Mouse (Mus musculus): ENCODE measurements around the gene Eif3c. TPM values are rescaled to one million over a fixed set of nuclear protein-coding genes. Genes with fewer than 3 reads are reported as not detected.

Eif3c gene
- total and polyA plus RNA-seq, 3 experiments, result 233 to 819 (median 404) TPM

GRCm38 (mm10) chr7:126502023-126502741 lies 64.0 kb downstream of the Eif3c start (continued):
- TF ChIP-seq TBP (IDR thresholded peaks at IDR 0.05; ENCODE audit: low read depth, low read length) (peak; percentile 75), ELF1 (IDR thresholded peaks at IDR 0.05; ENCODE audit: low read depth, low read length) (peak; percentile 80), GABPA (IDR thresholded peaks at IDR 0.05; ENCODE audit: low read depth, low read length) (no peak), NELFE (IDR thresholded peaks at IDR 0.05; ENCODE audit: low read depth, low read length) (peak; percentile 58), BHLHE40 (IDR thresholded peaks at IDR 0.05; ENCODE audit: borderline replicate concordance, low read depth, low read length) (no peak), RAD21 (IDR thresholded peaks at IDR 0.05; ENCODE audit: low read depth, low read length) (no peak), NRF1 (IDR thresholded peaks at IDR 0.05; ENCODE audit: insufficient read depth, low read depth, low read length, poor library complexity, severe bottlenecking) (peak; percentile 81)

- H3K27me3 ChIP-seq (ENCODE audit: control insufficient read depth in 1 of 2, insufficient read depth in 2 of 2, low read length in 2 of 2), result no peaks in the 10 kb centered on the region
- H3K9me3 ChIP-seq (replicated peaks; ENCODE audit: insufficient read depth, low read length), result no peaks in the 10 kb centered on the region
- peaks cover 4 to 12% of the 10 kb centered on the region in 2 experiments; a peak in 3 of 4 replicates for H3K4me1 ChIP-seq (ENCODE audit: control insufficient read depth in 1 of 2, insufficient read depth in 2 of 2, low read length in 2 of 2)
- TF ChIP-seq ZKSCAN1 (IDR thresholded peaks at IDR 0.05; ENCODE audit: low read depth, low read length) (no peak), POLR2A (IDR thresholded peaks at IDR 0.05; ENCODE audit: control insufficient read depth in 1 of 2, insufficient read depth in 1 of 2, low read depth in 1 of 2, low read length in 2 of 2, poor library complexity in 1 of 2) (no peak; a peak in 1 of 4 replicates), SIN3A (IDR thresholded peaks at IDR 0.05; ENCODE audit: low read length) (peak; percentile 67), JUND (IDR thresholded peaks at IDR 0.05; ENCODE audit: low read depth, low read length) (no peak), USF2 (IDR thresholded peaks at IDR 0.05; ENCODE audit: borderline replicate concordance in 1 of 2, insufficient read depth in 1 of 2, low read depth in 1 of 2, low read length in 2 of 2) (no peak), MAX (IDR thresholded peaks at IDR 0.05; ENCODE audit: low read length) (peak; percentile 29; the same call in 1 of the 2 replicates), MAFK (IDR thresholded peaks at IDR 0.05; ENCODE audit: borderline replicate concordance, low read depth, low read length) (0 out of 2 replicates have a peak, but pooled peaks have one; percentile 14), ETS1 (IDR thresholded peaks at IDR 0.05; ENCODE audit: low read depth, low read length) (no peak), TCF12 (IDR thresholded peaks at IDR 0.05; ENCODE audit: low read depth, low read length) (0 out of 2 replicates have a peak, but pooled peaks have one; percentile 44), RCOR1 (IDR thresholded peaks at IDR 0.05; ENCODE audit: low read depth, low read length) (no peak; the same call in 1 of the 2 replicates), KAT2A (conservative IDR thresholded peaks at IDR 0.05; ENCODE audit: low read depth, low read length) (no peak), E2F4 (IDR thresholded peaks at IDR 0.05; ENCODE audit: borderline replicate concordance, low read depth, low read length) (no peak), HCFC1 (IDR thresholded peaks at IDR 0.05; ENCODE audit: low read depth, low read length) (no peak; the same call in 1 of the 2 replicates), MXI1 (IDR thresholded peaks at IDR 0.05; ENCODE audit: low read depth, low read length) (peak; percentile 72), MYC (IDR thresholded peaks at IDR 0.05; ENCODE audit: low read depth, low read length) (0 out of 2 replicates have a peak, but pooled peaks have one; percentile 17), POLR2AphosphoS2 (IDR thresholded peaks at IDR 0.05; ENCODE audit: low read length) (no peak; the same call in 1 of the 2 replicates), EP300 (IDR thresholded peaks at IDR 0.05; ENCODE audit: low read depth in 1 of 2, low read length in 2 of 2) (peak in 1 of 2 experiments; percentile 45; a peak in 2 of 4 replicates), CHD1 (IDR thresholded peaks at IDR 0.05; ENCODE audit: low read depth, low read length) (no peak), GABPA (IDR thresholded peaks at IDR 0.05; ENCODE audit: low read depth, low read length) (no peak), GATA1 (IDR thresholded peaks at IDR 0.05; ENCODE audit: low read depth, low read length) (no peak), MAZ (IDR thresholded peaks at IDR 0.05; ENCODE audit: low read depth, low read length) (no peak; the same call in 1 of the 2 replicates), ELF1 (IDR thresholded peaks at IDR 0.05; ENCODE audit: low read depth, low read length) (no peak), NELFE (IDR thresholded peaks at IDR 0.05; ENCODE audit: low read depth, low read length) (peak; percentile 58)
- peaks cover 42% of the 10 kb centered on the region for H3K79me2 ChIP-seq (ENCODE audit: control insufficient read depth, insufficient read depth, low read length, poor library complexity)
- peak overlapping the region; percentile 77 to 94 for H3K4me3 ChIP-seq (ENCODE audit: control insufficient read depth in 1 of 2, insufficient read depth in 1 of 2, low read depth in 2 of 2, low read length in 2 of 2)
- H3K36me3 ChIP-seq (ENCODE audit: control insufficient read depth in 1 of 2, insufficient read depth in 2 of 2, low read length in 2 of 2), result peaks cover 35 to 37% of the 10 kb centered on the region in 2 experiments
- DNase-seq (ENCODE audit: low read depth, low spot score), result no peak
- H3K27ac ChIP-seq (ENCODE audit: control insufficient read depth, low read depth, low read length), result peak overlapping the region; percentile 94
- H3K9ac ChIP-seq (ENCODE audit: control insufficient read depth, low read depth, low read length, poor library complexity, severe bottlenecking), result peak overlapping the region; percentile 82
Measured at GRCm38 (mm10) chr7:126501684-126502022, 64.6 kb downstream of the Eif3c start.

Measured in MEL (cell line).